Mouse (Mus musculus): ENCODE data around the gene Foxm1.

DNA sequence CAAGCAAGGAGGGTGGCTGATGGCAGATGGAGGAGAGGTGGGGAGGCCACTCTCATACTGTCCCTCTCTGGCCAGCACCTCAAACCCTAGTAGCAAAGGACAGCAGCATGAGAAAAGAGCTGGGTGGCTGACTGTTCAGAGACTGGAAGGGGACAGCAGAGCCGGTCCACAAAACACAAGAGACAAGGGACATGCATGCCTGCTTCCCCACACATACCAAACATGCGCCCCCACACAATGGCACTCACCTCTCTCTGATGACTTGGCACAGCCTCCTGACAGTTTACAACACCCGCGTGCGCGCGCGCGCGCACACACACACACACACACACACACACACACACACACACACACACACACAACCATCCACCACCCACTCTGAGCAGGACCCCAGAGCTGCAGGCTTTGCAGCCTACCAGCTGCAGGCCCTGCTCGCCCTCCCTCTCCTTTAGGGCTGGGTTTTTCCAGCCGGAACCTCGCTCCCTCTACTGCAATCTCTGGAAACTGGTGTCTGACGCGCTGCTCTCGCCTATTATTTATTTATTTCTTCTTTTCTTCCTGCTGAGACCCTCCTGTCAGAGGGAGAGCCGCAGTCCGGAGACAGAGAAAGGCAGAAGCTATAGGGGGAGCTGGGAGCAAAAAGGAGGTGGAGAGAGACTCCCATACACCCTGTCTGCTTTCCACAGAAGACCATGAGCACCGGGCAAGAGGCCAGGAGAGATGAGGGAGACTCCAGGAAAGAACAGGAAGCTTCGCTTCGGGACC is 36.8 kb downstream of the Foxm1 start:
- no peak for TF ChIP-seq CHD2 (IDR thresholded peaks at IDR 0.05; ENCODE audit: low read depth, low read length)
- TF ChIP-seq ZNF384 (IDR thresholded peaks at IDR 0.05; ENCODE audit: low read depth, low read length) = no peak
